Mouse (Mus musculus) Muller cell, postnatal 12 days (primary cell): ENCODE results near the gene Casp7.
"Not testable (repeated sequence)": the region's sequence is repeated elsewhere in the genome, so short reads cannot be mapped to it uniquely, and the experiment has no call there.

ENCODE experiments used
- DNase-seq: peaks from one replicate; pipeline ENCODE4 v3.0.0-alpha.2; 2015; ENCODE audit errors: inconsistent ontology term

Gene Casp7

DNA sequence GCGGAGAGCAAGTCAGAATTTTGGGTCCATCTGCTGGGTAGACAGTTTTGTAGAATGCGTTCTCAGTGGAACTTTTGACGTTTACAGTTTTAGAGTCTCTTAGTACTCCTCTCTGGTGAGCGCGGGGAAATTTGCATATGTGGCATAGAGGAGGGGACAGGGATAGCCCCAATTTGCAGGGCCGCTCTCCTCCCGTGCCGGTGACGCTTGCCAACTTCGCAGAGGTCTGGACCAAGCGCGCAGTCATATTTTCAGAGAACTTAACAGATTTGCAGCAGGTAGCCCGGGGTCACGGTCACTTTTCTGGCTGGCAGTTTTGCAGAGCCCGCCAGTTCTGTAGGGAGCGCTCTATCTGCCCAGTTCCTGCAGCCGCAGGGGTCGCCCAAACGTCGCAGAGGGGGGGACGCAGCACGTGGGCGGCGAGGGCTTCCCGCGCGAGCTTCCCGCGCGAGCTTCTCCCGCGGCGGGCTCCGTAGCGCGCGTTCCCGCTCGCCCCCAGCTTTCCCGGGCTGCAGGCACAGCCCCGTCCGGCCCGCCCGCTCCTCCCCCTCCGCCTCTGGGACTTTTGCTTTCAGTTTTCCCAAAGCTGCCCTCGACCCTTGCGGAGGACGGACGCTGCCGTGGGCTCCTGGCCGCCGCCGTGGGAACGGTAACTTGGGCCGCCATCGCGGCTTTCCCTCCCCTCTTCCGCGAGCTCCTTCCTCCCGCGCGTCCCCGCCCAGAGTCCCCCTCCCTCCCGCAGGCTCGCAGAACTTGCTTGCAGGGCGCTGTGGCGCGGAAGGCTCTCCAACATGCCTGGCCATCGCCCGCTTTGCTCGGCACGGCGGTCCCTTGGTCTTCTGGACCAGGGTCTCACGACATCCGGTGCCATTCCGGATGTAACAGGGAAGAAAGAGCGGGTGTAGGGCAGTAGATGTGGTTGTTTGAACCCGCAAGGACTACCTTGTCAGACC lies at the start of gene Casp7:
TSS of gene Casp7 (plus strand) at position 461 of the 953 bp plus-strand sequence.
- DNase-seq: peak; percentile 86

DNA sequence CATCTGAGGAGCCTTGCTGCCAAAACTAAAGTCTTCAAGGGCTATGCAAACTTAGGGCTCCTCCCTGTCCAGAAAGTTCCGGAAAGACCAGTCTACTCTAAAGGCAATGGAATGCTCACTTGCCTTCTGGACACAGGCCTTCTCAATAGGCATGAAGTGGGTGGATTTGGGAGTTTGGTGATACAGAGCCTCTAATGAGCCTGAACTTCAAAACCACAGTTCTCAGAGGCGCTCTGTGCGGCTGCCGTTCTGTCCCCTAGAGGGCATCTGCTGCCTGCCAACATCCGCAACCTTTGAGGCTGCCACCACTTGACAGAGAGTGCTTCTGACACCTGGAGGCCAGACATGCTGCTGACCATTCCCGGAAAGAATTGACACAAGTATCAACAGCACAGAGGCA lies 47.6 kb upstream of the Casp7 start:
- peak; percentile 84 for DNase-seq

DNA sequence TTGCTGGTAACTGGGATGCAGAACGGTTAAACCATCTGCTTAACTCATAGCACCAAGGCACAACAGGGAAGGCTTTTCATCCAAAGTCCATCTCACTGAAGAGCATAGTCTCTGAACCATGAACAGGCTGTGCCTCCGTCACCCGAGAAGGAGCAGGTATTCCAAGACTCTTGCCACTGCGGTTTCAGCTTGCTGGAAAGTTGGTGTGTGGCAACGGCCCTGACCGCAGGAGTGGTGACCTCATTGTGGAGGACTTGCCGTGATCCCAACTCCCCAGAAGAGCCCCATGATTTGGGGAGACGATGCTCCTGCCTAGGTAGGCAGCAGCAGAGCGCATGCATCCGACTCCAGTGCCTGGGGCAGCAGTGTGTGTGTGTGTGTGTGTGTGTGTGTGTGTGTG lies 43.2 kb upstream of the Casp7 start:
- DNase-seq: no peak

DNA sequence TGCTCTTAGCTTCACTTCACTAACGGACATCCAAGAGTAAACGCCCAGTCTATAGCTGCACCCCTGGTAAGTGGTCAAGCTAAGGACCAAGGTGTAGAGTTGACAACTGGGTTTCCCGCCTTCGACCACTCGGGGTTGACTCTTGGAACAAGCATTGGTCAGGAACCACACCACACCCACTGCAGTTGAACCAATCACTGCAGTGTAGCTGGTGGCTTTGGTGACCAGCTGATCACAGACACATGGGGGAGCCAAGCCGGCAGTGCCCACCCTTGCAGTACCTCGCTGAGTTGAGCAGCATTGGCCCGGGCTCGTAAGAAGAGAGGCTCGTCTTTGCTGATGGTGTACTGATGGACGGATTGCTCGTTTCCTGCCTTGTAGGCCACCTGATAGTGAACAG lies 41.7 kb upstream of the Casp7 start:
- no peak for DNase-seq

DNA sequence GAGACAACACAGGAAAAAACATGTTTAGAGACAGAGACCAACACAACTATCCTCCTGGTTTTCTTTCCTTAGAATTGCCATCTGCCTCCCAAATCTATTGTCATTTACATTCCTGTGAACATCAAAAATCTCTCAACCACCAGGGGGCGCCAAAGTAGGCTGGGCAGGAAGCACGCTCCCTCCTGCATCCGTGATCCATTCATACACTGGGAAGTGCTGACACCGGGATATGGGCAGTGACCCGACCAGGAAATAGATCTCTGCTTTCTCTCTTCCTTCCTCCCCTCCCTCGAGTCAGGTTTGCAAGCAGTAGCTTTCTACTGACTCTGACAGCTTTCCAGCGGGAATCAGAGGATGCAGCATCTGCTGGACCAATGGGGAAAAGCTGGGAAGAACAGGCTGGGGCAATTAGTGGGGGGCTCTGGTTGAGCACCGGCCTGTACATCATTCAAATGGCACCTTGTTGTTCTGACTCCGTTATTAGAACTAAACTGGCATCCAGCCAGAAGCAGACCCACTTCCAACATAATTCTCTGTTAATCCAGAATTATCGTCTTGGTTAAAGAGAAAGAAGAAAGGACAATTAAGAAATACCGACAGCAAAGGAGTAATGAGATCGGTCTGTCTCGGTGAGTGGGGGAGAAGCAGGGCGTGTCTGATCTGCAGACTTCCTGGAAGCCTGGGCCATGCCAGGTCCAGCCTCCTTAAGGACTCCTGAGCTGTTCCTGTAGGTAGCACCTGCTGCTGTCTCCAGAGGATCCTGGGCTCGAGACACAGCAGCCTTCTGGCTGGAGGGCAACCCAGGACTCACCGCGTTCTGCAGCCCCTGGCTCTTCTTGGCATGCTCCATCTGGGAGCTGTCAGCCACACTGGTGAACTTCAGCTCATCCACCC lies 40.2 kb upstream of the Casp7 start:
- DNase-seq: peak; percentile 56

DNA sequence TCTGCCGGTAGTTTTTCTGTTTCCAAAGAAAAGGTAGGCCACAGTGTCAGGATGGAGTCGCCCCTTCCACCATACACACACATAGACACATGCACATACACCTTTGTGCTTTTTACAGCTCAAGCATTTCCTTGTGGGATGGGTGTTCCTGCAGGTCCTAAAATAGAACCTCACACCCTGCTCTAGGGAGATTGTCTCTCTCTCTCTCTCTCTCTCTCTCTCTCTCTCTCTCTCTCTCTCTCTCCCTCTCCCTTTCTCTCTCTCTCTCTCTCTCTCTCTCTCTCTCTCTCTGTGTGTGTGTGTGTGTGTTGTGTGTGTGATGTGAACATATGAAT lies 39.6 kb upstream of the Casp7 start:
- not testable (repeated sequence) for DNase-seq

DNA sequence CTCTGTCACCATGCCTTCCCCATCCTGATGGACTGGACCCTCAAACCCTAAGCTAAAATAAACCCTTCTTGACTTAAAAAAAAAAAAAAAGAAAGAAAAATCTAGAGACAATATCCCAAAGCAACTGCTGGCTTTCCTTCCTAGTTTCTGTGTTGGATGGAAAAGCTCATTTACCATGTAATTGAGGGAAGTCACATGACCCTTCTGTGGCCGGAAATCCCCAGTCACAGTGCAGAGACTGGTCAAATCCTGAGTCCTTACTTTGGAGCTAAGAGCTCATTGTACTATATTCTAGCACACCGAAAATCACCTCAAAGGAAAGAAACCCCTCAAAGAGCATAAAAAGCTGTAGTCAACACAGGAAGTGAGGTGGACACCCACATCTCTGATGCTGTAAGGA lies 38.0 kb upstream of the Casp7 start:
- DNase-seq: no peak

DNA sequence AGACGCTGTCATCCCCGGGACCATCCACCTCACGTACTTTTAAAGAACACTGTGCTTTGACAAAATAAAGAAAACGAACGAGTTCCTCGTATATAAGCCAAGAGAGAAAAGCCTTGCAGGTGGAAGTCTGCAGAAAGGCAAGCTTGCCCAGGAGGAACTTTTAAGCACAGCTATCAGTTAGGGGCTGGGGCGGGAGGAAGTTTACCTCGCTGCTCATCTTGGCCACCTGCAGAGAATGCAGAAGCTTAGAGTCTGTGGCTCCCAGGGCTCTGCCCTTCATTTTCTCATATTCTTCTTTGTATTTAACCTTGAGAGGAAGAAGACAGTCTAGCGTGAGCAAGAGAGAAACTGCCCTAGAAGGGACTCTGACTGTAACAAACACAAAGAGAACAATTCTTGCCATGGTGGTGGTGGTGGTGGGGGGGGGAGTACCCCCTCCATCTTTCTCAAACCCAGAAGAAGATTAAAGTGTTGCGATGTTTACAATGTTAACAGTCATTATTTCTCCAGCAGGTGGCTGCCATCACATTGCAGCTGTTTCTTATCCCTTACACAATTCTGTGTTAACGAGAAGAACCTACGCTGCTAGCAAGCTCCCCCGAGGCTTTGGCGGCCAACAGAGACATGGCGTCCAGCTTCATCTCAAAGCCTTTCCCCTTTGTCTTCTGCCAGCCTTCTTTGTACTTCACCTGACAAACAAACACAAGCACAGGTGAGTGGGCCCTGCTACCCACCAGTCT lies 33.0 kb upstream of the Casp7 start:
- no peak for DNase-seq

DNA sequence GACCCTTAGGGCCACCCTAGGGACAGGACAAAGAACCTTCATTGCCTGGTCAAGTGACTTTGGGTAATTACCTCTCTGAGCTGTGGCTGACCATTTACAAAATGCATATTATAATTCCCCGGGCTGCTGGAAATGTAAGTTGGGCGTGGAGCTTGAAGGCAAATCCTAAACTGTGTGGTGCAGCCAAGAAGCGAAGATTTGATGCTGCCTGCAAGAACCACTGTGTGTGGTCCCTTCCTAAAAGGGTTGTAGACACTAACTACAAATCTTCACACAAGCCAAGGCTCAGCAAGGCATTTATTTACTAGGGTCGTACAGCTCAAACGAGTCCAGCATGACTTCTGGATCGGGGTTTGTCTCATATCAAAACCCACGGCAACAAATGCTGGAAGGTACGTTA lies 32.4 kb upstream of the Casp7 start:
- no peak for DNase-seq

DNA sequence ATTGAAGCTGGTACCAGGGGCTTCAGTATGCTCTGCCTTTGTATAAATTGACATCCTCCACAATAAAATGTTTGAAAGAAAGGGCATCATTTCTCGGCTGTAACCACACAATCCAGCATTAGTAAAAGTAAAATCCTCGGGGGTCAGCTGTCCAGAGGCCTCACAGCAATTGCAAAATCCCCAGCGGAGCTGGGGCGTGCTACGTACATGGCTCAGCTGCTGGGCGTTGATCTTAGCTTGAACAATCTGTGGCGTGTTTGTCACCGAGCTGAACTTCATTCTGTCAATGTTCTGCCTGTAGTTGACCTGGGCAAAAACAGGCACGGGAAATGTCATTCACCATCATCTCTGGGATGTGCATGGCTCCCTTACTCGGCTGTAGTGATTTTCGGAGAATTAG lies 30.8 kb upstream of the Casp7 start:
- no peak for DNase-seq

DNA sequence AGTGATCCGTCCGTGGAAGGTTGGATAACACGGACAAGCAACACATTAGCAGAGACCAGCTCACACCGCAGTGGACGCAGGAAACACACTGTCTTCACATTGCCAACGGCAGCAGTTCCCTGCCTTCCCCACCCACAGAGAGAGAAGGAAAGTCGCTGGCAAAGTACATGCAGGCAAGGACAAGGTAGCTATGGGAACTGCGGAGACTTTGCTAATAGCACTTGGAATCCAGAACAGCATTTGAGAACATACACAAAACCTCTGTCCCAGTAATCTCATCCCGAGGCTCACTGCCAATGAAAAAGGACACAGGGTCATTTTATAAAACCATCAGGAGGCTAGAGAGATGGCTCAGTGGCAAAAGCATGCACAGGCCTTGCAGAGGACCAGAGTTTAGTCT lies 30.3 kb upstream of the Casp7 start:
- DNase-seq: no peak

DNA sequence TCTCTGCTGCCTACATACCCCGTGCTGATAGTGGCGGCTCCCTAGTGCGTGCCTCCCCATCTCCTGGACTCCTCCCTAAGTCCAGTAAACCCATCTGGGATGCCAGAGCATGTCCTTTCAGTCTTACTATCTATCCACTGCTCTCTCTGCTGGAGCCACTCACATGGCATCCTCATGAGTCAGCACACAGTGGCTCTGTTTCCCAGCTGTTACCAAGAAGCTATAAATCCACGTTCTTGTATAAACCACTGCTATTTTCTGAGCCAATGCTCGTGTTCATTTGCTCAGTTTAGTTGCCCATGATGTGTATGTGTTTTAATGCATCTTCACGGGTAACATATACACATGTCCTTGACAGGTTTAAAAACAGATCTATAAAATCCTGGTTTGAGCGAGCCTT lies 29.2 kb upstream of the Casp7 start:
- DNase-seq: no peak

DNA sequence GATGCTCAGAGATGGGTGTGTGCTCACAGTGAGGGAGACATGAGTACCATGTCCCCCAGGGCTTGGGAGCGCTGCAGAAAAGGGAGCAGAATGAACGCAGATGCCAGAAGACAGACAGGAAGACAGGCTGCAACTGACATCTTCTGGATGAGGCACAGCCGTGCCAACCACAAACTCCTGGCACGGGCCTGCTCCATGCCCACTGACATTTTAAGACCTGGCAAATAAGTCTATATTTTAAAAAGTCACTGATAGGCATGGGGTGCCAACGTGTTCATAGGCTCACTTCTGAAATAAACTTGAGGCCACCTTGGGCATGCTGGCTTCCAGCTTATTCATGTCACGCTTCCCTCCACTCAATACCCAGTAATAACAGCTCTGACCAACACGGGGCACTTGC lies 28.0 kb upstream of the Casp7 start:
- DNase-seq: no peak

DNA sequence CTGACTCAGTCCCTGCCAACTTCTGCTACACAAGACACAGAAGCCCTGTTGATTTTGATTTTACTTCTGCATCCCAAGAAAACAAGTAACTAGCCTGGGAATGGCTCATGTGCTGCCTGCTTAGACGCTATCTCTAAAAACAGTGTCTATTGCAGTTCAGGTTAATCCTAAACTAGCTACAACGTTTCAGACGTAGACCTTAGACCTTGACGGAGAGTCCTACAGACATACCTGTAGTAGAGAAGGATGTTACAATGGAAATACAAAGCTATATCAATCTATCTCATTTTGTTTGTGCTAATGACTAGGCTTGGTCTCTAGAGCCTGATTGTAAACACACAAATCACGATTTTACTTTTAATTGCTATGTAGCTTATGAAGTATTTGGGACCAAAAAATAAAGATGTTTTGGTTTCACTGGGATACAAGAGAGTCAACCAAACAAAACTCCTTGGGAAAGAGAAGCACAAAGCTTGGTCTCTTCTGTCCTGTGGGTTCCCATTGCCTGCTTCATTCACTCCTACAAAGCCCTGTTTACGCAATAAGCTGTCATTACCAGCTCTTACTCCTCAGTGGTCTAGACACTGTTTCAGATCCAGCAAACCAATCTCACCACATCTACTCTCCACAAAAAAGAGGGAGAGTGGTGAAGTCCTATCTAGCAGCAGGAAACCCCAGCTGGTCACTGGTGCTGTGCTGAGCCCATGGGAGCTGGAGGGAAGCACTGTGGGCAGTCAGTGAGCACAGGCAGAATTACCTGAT lies 26.4 kb upstream of the Casp7 start:
- DNase-seq: no peak

DNA sequence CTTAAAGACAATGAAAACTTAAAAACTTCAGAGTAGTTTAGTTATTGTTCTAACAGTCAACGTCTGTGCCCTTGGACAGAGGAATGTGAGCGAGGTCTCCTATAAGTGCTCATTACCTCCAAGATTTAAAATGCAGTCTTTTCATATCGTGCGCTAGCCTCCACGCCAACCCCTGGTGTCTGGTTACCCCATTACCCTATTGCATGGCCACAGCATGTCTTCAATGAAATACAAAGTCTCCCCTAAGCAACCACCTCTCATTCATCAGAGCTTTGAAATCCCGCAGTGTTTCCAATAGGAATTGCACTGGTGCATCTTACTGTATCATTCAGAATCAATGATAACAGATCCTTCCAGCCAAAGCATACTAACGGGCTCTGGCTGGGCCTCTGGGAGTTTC lies 24.7 kb upstream of the Casp7 start:
- no peak for DNase-seq

DNA sequence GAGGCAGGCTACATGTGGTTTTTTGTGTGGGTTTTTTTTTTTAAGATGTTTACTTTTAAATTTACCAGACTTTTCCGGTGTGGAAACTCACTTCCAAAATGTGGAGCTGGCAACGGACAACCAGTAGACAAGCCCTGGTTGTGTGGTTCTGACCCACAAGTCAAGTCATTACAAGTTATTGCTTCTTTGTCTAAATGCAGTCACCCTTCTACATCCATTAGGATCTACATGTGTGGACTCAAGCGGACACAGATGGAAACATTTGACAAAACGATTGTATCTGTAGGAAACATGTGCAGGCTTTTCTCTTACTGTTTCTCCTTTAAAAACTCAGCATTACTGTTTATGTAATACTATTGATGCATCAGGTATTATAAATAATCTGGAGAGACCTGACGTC lies 23.7 kb upstream of the Casp7 start:
- peak; percentile 76 for DNase-seq

DNA sequence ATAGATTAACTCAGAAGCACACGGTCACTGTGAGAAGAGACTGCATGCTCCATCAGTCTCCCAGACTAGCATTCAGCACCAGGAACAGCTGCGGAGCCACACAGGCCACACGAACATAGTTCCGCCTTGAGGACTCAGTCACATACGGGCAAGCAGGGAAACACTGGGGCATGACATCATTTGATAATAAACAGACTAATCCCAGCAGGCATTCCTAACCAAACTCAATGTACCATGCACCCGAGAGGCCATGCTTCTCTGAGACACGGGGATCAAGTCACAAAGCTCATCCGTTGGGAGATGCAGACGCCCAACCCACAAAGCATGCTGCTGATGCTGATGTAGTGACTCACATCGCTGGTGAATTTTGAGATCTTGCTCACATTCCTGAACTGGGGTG lies 22.9 kb upstream of the Casp7 start:
- DNase-seq: peak; percentile 92

DNA sequence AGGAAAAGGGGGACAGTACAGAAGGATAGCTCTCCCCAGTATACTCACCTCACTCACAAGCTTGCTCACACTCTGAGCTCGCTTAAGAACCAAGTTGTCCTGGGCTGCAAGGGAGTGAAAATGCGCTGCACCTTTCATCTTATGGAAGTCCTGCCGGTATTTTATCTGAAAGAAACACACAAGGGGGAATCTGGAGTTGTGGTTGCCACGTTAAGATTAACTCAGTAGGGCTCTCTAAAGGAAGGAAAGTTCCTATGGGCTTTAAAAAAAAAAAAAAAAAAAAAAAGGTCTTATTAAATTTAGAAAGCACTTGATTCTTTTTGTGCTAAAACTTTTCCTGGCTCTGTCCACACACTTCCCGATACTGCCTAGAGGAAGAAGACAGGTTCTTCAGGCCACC lies 18.9 kb upstream of the Casp7 start:
- no peak for DNase-seq

DNA sequence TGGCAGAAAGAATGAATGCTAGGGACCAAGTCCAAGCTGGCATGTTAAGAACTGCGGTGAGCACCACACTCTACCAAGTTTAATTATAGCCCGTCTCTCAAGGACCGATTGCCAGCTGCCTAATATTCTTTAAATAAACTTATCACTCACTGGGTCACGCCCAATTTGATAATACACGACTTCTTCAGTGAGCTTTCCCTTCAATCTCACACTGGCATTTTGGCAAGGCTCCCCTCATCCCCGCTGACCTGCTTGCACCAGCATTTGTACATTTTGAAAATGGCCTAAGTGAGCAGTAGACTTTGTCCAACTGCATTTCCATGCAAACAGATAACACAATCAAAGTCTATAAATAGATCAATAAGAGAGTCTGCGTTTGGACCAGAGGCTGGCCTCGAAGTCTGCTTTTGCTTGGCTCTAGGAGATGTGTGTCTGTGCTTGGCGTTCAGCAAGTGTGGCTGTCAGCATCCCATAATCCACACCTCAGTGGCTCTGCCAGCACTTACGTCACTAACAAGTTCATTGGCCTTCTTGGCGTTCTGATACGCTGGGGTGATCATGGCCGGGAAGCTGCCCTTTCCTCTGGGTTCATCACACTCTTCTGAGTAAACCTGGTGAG lies 18.3 kb upstream of the Casp7 start:
- DNase-seq: no peak

DNA sequence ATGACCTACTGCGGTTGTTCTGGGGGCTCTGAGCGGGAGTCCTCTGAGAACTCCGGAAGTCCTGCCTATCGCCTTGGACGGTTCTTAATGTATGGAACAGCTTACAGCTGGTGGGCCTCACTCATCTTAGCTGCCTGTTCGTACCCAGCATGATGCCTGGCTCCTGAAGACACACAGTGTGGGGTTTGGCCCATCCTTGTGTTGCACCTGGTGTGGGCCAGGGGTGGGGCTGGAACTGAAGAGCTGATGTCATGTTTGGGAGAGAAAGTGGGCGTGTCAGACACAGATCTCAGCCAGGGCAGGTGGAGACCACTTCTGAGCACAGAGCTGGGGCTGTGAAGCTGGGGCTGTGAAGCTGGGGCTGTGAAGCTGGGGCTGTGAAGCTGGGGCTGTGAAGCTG lies 16.6 kb upstream of the Casp7 start:
- DNase-seq: no peak

DNA sequence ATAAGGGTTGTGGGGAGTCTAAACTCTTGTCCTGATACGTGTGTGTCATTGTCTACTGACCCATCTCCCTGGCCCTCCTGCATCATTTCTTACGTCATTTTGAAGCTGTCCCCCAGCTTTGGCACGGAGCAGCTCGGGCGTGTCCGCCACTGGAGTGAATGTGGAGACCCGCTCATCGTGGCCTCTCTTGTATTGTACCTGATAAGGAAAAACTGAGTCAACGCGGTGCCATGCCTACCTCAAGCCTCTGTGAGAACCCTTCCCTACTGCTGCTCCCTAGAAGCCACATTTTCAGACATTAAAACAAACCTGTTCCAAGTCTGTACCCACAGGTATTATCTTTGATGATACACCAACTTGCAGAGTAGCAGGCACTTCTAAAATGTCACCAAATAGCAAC lies 15.5 kb upstream of the Casp7 start:
- DNase-seq: no peak
